Mouse (Mus musculus) forebrain, postnatal 0 days (tissue): ENCODE results near the gene Il2rb. TPM values are rescaled to one million over a fixed set of nuclear protein-coding genes. Genes with fewer than 3 reads are reported as not detected.
A peak's percentile ranks its signal among the peaks of the same experiment; 100 is the strongest.

Experiments used
- ATAC-seq: fragments of 200-750 bp; cut with Nextera tagmentation; 2 replicates; pipeline ENCODE4 v1.8.0; 2017; ENCODE audit warnings: mild to moderate bottlenecking, moderate library complexity
- DNase-seq: peaks from one replicate; pipeline ENCODE4 v3.0.0-alpha.2; 2015
- H3K27ac ChIP-seq: fragments of 300-500 bp; sonication (generic); 2 replicates; pipeline ENCODE4 v1.5.1; 2014; ENCODE audit warnings: low read depth, mild to moderate bottlenecking, antibody characterized with exemption, low read length, moderate library complexity, mixed read lengths
- H3K27me3 ChIP-seq: fragments of 300-500 bp; sonication (generic); 2 replicates; pipeline ENCODE4 v1.6.1; 2014; ENCODE audit warnings: mild to moderate bottlenecking, low read length, mixed read lengths; ENCODE audit not compliant: insufficient read depth
- H3K36me3 ChIP-seq: fragments of 300-500 bp; sonication (generic); 2 replicates; pipeline ENCODE4 v1.6.1; 2014; ENCODE audit warnings: mild to moderate bottlenecking, moderate library complexity; ENCODE audit not compliant: insufficient read depth
- H3K4me1 ChIP-seq: fragments of 300-500 bp; sonication (generic); 2 replicates; pipeline ENCODE4 v1.6.1; 2014; ENCODE audit warnings: antibody characterized with exemption; ENCODE audit not compliant: insufficient read depth
- H3K4me2 ChIP-seq: fragments of 300-500 bp; sonication (generic); 2 replicates; pipeline ENCODE4 v1.6.1; 2014; ENCODE audit warnings: low read depth, mild to moderate bottlenecking, moderate library complexity
- H3K4me3 ChIP-seq: fragments of 300-500 bp; sonication (generic); 2 replicates; pipeline ENCODE4 v1.5.1; 2014; ENCODE audit warnings: low read depth, low read length, mixed read lengths
- H3K9ac ChIP-seq: fragments of 300-500 bp; sonication (generic); 2 replicates; pipeline ENCODE4 v1.6.1; 2014; ENCODE audit warnings: mild to moderate bottlenecking
- H3K9me3 ChIP-seq: fragments of 300-500 bp; sonication (generic); 2 replicates; pipeline ENCODE4 v1.6.1; 2016; ENCODE audit warnings: low read length
- CTCF ChIP-seq: sonication (generic); IDR thresholded peaks from 2 replicates; pipeline ENCODE4 v1.5.1; 2016; ENCODE audit warnings: antibody characterized with exemption, control low read depth, low read depth
- WGBS: fragments of 180-500 bp; shearing (Covaris S2); extraction: QIAGEN DNeasy Blood & Tissue Kit; methylation state at CpG from one replicate; pipeline ENCODE4 v1.1.7; 2014; 5-methylcytosine and 5-hydroxymethylcytosine counted together
- polyA plus RNA-seq: library from polyadenylated mRNA; unstranded; fragments of >200 nt; fragmentation: Nextera tagmentation; extraction: Ambion mirVana; gene quantifications from 2 replicates; pipeline ENCODE4 v1.2.1, GENCODE M21; 2015
- total RNA-seq: library from RNA; depleted of rRNA; stranded (reverse); fragments of >200 nt; gene quantifications from 2 replicates; pipeline ENCODE4 v1.2.3, GENCODE M21; 2014

The Il2rb gene
- total and polyA plus RNA-seq, 2 experiments from 2014 or later = 0.14 to 0.22 TPM

GRCm38 (mm10) chr15:78535723-78536421, 40.8 kb upstream of the Il2rb start:
- ATAC-seq (no peak), DNase-seq (no peak)
- Histone ChIP-seq H3K9ac (0 out of 2 replicates have a peak overlapping the region, but pooled peaks have one; percentile 3), H3K27me3 (no peaks in the 10 kb centered on the region), H3K4me1 (no peaks in the 10 kb centered on the region), H3K9me3 (no peaks in the 10 kb centered on the region), H3K4me3 (no peak overlapping the region), H3K27ac (no peak overlapping the region), H3K4me2 (no peak overlapping the region), H3K36me3 (no peaks in the 10 kb centered on the region)
- WGBS = 48% methylated on average over 10 of the region's 10 CpGs
- no peak for TF ChIP-seq CTCF

GRCm38 (mm10) chr15:78533346-78533835, 38.3 kb upstream of the Il2rb start:
- no peaks in the 10 kb centered on the region for H3K27me3 ChIP-seq
- WGBS = 66% methylated on average over 10 of the region's 10 CpGs
- DNase-seq (no peak), ATAC-seq (no peak)
- no peak for TF ChIP-seq CTCF
- no peaks in the 10 kb centered on the region for H3K9me3 ChIP-seq
- no peak overlapping the region for H3K4me3 ChIP-seq
- no peaks in the 10 kb centered on the region for H3K36me3 ChIP-seq
- no peak overlapping the region for H3K4me2 ChIP-seq
- H3K4me1 ChIP-seq = peaks cover 5% of the 10 kb centered on the region; the same call in 1 of the 2 replicates
- no peak overlapping the region for H3K9ac ChIP-seq
- no peak overlapping the region for H3K27ac ChIP-seq

DNA sequence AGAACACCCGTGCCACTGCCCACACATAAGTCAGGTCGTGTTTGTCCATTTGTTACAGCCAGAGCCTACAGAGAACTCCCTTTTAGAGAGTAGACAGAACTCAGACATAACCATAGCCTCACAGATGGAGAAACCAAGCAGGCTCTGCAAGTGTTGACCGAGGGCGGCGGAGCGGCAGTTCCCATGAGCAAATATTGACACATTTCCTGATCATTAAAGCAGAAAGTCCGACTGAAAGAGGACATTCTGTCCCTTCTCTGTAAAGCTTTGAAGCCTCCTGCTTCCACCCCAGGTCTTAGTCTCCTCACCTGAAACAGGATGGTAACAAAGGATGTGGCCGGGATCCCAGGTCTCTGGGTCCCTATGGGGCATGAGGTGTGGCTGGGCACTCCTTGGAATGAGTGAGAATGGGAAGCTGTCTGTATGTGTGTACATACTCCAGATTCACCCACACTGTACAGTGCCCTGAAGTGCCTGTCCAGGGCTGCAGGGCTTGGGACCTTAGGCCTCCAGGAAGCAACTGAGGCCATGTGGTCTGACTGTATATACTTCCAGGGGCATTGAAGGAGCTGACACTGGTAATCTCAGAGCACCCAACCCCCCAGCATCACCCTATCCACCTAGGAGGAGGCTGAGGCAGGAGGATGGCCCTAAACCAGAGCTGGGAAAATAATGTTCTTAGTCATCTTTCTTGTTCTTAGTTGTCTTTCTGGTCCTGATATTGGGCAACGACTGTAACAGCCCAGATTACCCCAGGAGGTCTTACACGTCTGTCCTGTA, 37.7 kb upstream of the Il2rb start:
- WGBS = 77% methylated on average over 10 of the region's 10 CpGs
- Histone ChIP-seq H3K4me1 (peaks cover 5% of the 10 kb centered on the region; the same call in 1 of the 2 replicates), H3K9me3 (no peaks in the 10 kb centered on the region), H3K27ac (no peak overlapping the region), H3K4me2 (0 out of 2 replicates have a peak overlapping the region, but pooled peaks have one; percentile 40), H3K27me3 (no peaks in the 10 kb centered on the region), H3K4me3 (no peak overlapping the region), H3K36me3 (no peaks in the 10 kb centered on the region), H3K9ac (no peak overlapping the region)
- TF ChIP-seq CTCF = no peak
- DNase-seq = no peak
- no peak for ATAC-seq

DNA sequence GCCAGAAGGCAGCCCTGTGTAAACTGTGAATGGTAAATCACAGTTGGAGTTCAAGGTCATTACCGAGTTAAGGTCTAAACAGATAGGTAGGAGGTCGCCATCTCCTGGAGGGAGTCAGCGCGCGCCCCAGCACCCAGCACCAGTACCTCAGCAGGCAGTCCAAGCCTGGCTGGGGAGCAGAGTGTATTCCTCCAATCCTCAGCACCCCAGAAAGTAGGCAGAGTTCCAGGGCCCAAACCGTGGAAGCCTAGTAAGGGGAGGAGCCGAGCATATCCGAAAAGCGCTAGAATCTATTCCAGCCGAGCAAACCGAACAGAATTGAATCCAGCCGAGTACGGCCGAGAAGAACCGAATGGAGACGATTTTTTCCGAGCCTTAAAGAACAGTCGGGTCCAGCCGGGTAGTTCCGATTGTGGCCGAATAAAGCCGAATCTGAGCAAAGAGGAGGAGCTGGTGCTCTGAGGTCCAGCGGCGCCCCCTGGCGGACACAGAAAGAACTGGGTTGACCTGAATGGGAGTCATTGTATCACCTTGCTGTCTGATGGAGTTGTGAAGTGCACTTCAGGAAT, 36.9 kb upstream of the Il2rb start:
- peak overlapping the region; percentile 29 for H3K4me3 ChIP-seq
- under 1% methylated on average over 25 of the region's 25 CpGs for WGBS
- DNase-seq = peak; percentile 99
- no peaks in the 10 kb centered on the region for H3K27me3 ChIP-seq
- H3K36me3 ChIP-seq = no peaks in the 10 kb centered on the region
- peak overlapping the region; percentile 51 for H3K27ac ChIP-seq
- H3K4me1 ChIP-seq = peaks cover 5% of the 10 kb centered on the region; the same call in 1 of the 2 replicates
- TF ChIP-seq CTCF = peak; percentile 96
- peak; percentile 92 for ATAC-seq
- H3K9me3 ChIP-seq = no peaks in the 10 kb centered on the region
- H3K4me2 ChIP-seq = peak overlapping the region; percentile 40
- peak overlapping the region; percentile 52 for H3K9ac ChIP-seq

DNA sequence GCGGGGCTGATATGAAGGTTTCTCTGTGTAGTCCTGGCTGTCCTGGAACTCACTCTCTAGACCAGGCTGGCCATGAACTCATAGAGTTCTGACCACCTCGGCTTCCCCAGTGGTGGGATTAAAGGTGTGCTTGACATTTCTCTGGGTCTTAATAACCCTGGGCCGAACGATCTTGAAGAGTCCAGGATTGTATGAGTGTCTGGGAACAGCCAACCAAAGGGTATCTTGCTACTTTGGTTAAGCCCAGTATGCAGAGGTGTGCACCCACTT, 36.3 kb upstream of the Il2rb start:
- TF ChIP-seq CTCF = no peak
- Histone ChIP-seq H3K9ac (peak overlapping the region; percentile 52; the same call in 1 of the 2 replicates), H3K27ac (peak overlapping the region; percentile 51; the same call in 1 of the 2 replicates), H3K36me3 (no peaks in the 10 kb centered on the region), H3K4me2 (peak overlapping the region; percentile 40), H3K27me3 (no peaks in the 10 kb centered on the region), H3K4me1 (peaks cover 5% of the 10 kb centered on the region; the same call in 1 of the 2 replicates), H3K9me3 (no peaks in the 10 kb centered on the region), H3K4me3 (no peak overlapping the region)
- no peak for DNase-seq
- WGBS = 76% methylated on average over 4 of the region's 4 CpGs
- no peak for ATAC-seq

DNA sequence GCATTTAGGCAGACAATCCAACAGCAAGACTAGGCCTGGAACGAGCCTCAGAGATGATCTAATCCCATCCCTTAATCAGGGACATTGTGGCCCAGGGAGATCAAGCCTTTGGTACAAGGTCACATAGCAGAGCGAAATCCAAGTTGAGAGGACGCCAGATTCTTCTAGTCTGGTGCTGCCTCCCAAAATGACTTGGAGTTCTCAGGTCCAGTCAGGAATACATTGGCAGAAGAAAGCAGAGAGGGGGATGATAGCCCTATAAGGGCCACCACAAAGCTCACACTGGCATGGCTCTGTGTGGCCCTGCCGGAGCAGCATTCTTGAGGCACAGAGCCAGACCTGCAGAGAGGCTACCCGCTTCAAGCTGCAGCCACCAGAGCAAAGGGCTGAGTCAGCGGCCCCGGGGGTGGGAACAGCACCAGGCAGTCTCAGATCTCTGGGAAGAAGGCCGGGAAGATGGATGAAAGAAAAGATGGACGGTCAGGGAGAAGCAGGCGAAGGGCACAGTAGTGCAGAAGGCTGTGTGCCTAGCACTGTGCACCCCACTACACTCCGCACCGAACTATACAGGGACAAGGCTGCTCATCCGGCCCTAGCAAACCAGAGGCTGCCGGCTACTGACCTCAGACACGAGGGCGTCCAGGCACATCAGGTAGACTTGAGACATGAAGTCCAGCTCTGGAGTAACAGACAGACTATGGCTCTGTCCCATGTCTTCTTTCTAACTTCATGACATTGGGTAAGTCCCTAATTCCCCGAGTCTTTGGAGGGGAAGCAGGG, 35.8 kb upstream of the Il2rb start, which contains the start of gene C1qtnf6:
TSS of gene C1qtnf6 (minus strand) at position 746 of the 780 bp plus-strand sequence.
- DNase-seq = no peak
- 71% methylated on average over 17 of the region's 17 CpGs for WGBS

More for the DNA sequence above, 35.8 kb upstream of the Il2rb start, which contains the start of gene C1qtnf6:
- no peaks in the 10 kb centered on the region for H3K9me3 ChIP-seq
- no peak for ATAC-seq
- H3K27ac ChIP-seq = peak within 1 kb of the TSS; percentile 51
- peak within 1 kb of the TSS; percentile 29 for H3K4me3 ChIP-seq
- peak within 1 kb of the TSS; percentile 52 for H3K9ac ChIP-seq
- peak within 1 kb of the TSS; percentile 40 for H3K4me2 ChIP-seq
- no peaks in the 10 kb centered on the region for H3K27me3 ChIP-seq
- peaks cover 5% of the 10 kb centered on the region; the same call in 1 of the 2 replicates for H3K4me1 ChIP-seq
- no peak for TF ChIP-seq CTCF
- no peaks in the 10 kb centered on the region for H3K36me3 ChIP-seq
